Mouse (Mus musculus) liver, postnatal 0 days (tissue): Measurements from ENCODE around the gene Pank4. TPM values are rescaled to one million over a fixed set of nuclear protein-coding genes. Genes with fewer than 3 reads are reported as not detected.

Experiments
- ATAC-seq: fragments of 200-750 bp; cut with Nextera tagmentation; 2 replicates; pipeline ENCODE4 v1.8.0; 2017; ENCODE audit warnings: mild to moderate bottlenecking, moderate library complexity
- DNase-seq: peaks from one replicate; pipeline ENCODE4 v3.0.0-alpha.2; 2016
- H3K27ac ChIP-seq: fragments of 300-500 bp; sonication (generic); 2 replicates; pipeline ENCODE4 v1.5.1; 2014; ENCODE audit warnings: antibody characterized with exemption, moderate library complexity, mild to moderate bottlenecking, low read depth
- H3K27me3 ChIP-seq: fragments of 300-500 bp; sonication (generic); 2 replicates; pipeline ENCODE4 v1.6.1; 2014; ENCODE audit warnings: low read length, control low read depth, mixed read lengths; ENCODE audit not compliant: insufficient read depth
- H3K36me3 ChIP-seq: fragments of 300-500 bp; sonication (generic); replicated peaks from 2 replicates; pipeline ENCODE4 v1.6.1; 2014; ENCODE audit warnings: mild to moderate bottlenecking, control low read depth, low read length, moderate library complexity, mixed read lengths; ENCODE audit not compliant: insufficient read depth
- H3K4me1 ChIP-seq: fragments of 300-500 bp; sonication (generic); 2 replicates; pipeline ENCODE4 v1.6.1; 2014; ENCODE audit warnings: antibody characterized with exemption, mild to moderate bottlenecking, control low read depth; ENCODE audit not compliant: insufficient read depth
- H3K4me2 ChIP-seq: fragments of 300-500 bp; sonication (generic); 2 replicates; pipeline ENCODE4 v1.6.1; 2014; ENCODE audit warnings: low read depth, mild to moderate bottlenecking, low read length, moderate library complexity, mixed read lengths
- H3K4me3 ChIP-seq: fragments of 300-500 bp; sonication (generic); 2 replicates; pipeline ENCODE4 v1.5.1; 2014; ENCODE audit warnings: low read depth, low read length
- H3K9ac ChIP-seq: fragments of 300-500 bp; sonication (generic); replicated peaks from 2 replicates; pipeline ENCODE4 v1.6.1; 2014; ENCODE audit warnings: mild to moderate bottlenecking, moderate library complexity
- H3K9me3 ChIP-seq: fragments of 300-500 bp; sonication (generic); 2 replicates; pipeline ENCODE4 v1.6.1; 2016; ENCODE audit warnings: mild to moderate bottlenecking, control low read depth, low read length, mixed read lengths
- CTCF ChIP-seq: sonication (generic); IDR thresholded peaks from 2 replicates; pipeline ENCODE4 v1.5.1; 2016; ENCODE audit warnings: antibody characterized with exemption, low read depth
- EP300 ChIP-seq: IDR thresholded peaks from 2 replicates; pipeline ENCODE4 v1.6.1; 2016; ENCODE audit warnings: antibody characterized with exemption, low read depth, mild to moderate bottlenecking
- WGBS: fragments of 180-500 bp; shearing (Covaris S2); extraction: QIAGEN DNeasy Blood & Tissue Kit; methylation state at CpG from one replicate; pipeline ENCODE4 v1.1.7; 2014; ENCODE audit not compliant: insufficient replicate concordance; 5-methylcytosine and 5-hydroxymethylcytosine counted together
- polyA plus RNA-seq: library from polyadenylated mRNA; unstranded; fragments of >200 nt; fragmentation: Nextera tagmentation; extraction: Ambion mirVana; gene quantifications from 2 replicates; pipeline ENCODE4 v1.2.1, GENCODE M21; 2015

Pank4 gene
- polyA plus RNA-seq, 1 experiment from 2014 or later = 11.4 TPM

GRCm38 (mm10) chr4:154940156-154940555, 23.8 kb upstream of the Pank4 start:
- Histone ChIP-seq H3K4me3 (no peak overlapping the region), H3K36me3 (no peaks in the 10 kb centered on the region), H3K4me2 (no peak overlapping the region), H3K9ac (no peak overlapping the region), H3K27me3 (no peaks in the 10 kb centered on the region), H3K4me1 (peaks cover 9% of the 10 kb centered on the region; the same call in 1 of the 2 replicates), H3K27ac (no peak overlapping the region), H3K9me3 (no peaks in the 10 kb centered on the region)
- no peak for TF ChIP-seq CTCF
- TF ChIP-seq EP300 = no peak
- DNase-seq = no peak
- ATAC-seq = no peak
- 88% methylated on average over 2 of the region's 2 CpGs for WGBS

GRCm38 (mm10) chr4:154941831-154942230, 22.1 kb upstream of the Pank4 start:
- H3K27ac ChIP-seq = no peak overlapping the region
- no peaks in the 10 kb centered on the region for H3K27me3 ChIP-seq
- H3K4me3 ChIP-seq = no peak overlapping the region
- DNase-seq = no peak
- no peaks in the 10 kb centered on the region for H3K9me3 ChIP-seq
- no peak for ATAC-seq
- no peak overlapping the region for H3K4me2 ChIP-seq
- no peak overlapping the region for H3K9ac ChIP-seq
- 83% methylated on average over 5 of the region's 5 CpGs for WGBS
- no peak for TF ChIP-seq EP300
- no peak for TF ChIP-seq CTCF
- H3K36me3 ChIP-seq = no peaks in the 10 kb centered on the region
- H3K4me1 ChIP-seq = peaks cover 12% of the 10 kb centered on the region; the same call in 1 of the 2 replicates

GRCm38 (mm10) chr4:154942632-154943322, 21.1 kb upstream of the Pank4 start:
- Histone ChIP-seq H3K4me1 (peaks cover 12% of the 10 kb centered on the region; the same call in 1 of the 2 replicates), H3K9ac (no peak overlapping the region), H3K9me3 (no peaks in the 10 kb centered on the region), H3K4me3 (no peak overlapping the region), H3K27ac (no peak overlapping the region), H3K27me3 (0 out of 2 replicates have a peak, but pooled peaks cover 2% of the 10 kb centered on the region), H3K4me2 (no peak overlapping the region), H3K36me3 (no peaks in the 10 kb centered on the region)
- WGBS = 75% methylated on average over 10 of the region's 10 CpGs
- DNase-seq = no peak
- TF ChIP-seq EP300 (no peak), CTCF (no peak)
- no peak for ATAC-seq

DNA sequence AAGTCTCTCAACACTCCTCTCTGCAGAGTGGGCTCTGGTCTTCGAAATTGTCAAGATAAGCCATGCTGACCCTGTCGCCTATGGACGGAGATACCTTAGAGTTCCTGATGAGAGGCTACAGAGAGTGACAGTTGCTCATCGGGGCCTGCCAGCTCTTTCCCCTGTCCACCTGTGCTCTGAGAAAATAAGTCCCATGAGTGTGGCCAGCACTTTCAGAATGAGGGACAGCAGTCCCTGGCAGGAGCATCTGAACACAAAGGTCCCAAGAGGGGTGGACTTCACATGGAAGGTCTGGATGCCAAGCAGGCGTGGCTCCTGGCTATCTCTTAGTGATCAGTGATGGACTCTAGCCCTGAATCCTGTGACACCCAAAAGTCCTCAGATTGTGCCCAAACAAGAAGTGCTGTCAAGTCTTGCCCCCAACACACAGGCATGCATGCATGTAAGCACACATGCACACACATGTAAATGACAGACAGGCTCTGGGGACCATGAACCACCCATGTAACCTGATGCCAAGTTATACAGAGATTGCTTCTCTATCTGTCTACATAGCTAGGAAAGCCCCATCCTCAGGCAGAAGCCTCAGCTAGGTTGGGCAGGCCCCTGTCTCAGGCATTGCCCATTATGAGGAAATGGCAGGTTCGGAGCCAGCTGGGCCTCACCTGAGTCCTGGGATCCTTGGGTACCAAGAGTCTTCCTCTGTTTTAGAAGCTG, 20.4 kb upstream of the Pank4 start:
- no peak for TF ChIP-seq CTCF
- TF ChIP-seq EP300 = no peak

GRCm38 (mm10) chr4:154944121-154944590, 19.8 kb upstream of the Pank4 start:
- TF ChIP-seq EP300 (peak; percentile 32; the same call in 1 of the 2 replicates), CTCF (peak; percentile 99)
- peaks cover 12% of the 10 kb centered on the region; the same call in 1 of the 2 replicates for H3K4me1 ChIP-seq
- H3K4me2 ChIP-seq = no peak overlapping the region
- H3K4me3 ChIP-seq = no peak overlapping the region
- ATAC-seq = peak; percentile 93
- H3K36me3 ChIP-seq = no peaks in the 10 kb centered on the region
- DNase-seq = peak; percentile 76
- peaks cover 15% of the 10 kb centered on the region for H3K27me3 ChIP-seq
- no peak overlapping the region for H3K9ac ChIP-seq
- peak overlapping the region; percentile 41 for H3K27ac ChIP-seq
- H3K9me3 ChIP-seq = no peaks in the 10 kb centered on the region
- WGBS = 21% methylated on average over 2 of the region's 2 CpGs

More for the DNA sequence above, 20.4 kb upstream of the Pank4 start:
- Histone ChIP-seq H3K9ac (no peak overlapping the region), H3K4me2 (no peak overlapping the region), H3K36me3 (no peaks in the 10 kb centered on the region), H3K27ac (peak overlapping the region; percentile 41), H3K4me1 (peaks cover 12% of the 10 kb centered on the region; the same call in 1 of the 2 replicates), H3K9me3 (no peaks in the 10 kb centered on the region), H3K27me3 (peaks cover 8% of the 10 kb centered on the region; the same call in 1 of the 2 replicates), H3K4me3 (no peak overlapping the region)
- no peak for DNase-seq
- 75% methylated on average over 6 of the region's 6 CpGs for WGBS
- no peak for ATAC-seq

GRCm38 (mm10) chr4:154946319-154946718, 17.6 kb upstream of the Pank4 start:
- TF ChIP-seq EP300 = no peak
- no peak for TF ChIP-seq CTCF
- WGBS = 4% methylated on average over 8 of the region's 8 CpGs
- DNase-seq = peak; percentile 50
- no peak overlapping the region for H3K4me3 ChIP-seq
- no peak overlapping the region for H3K27ac ChIP-seq
- peaks cover 34% of the 10 kb centered on the region for H3K27me3 ChIP-seq
- no peak overlapping the region for H3K9ac ChIP-seq
- H3K4me1 ChIP-seq = peaks cover 12% of the 10 kb centered on the region; the same call in 1 of the 2 replicates
- H3K36me3 ChIP-seq = no peaks in the 10 kb centered on the region
- no peaks in the 10 kb centered on the region for H3K9me3 ChIP-seq
- peak overlapping the region; percentile 48 for H3K4me2 ChIP-seq
- peak; percentile 74 for ATAC-seq
